Mouse (Mus musculus) hindbrain, embryonic 15.5 days (tissue): ENCODE data around the gene Nacc1. TPM values are rescaled to one million over a fixed set of nuclear protein-coding genes. Genes with fewer than 3 reads are reported as not detected.

Experiments
- ATAC-seq: fragments of 200-750 bp; cut with Nextera tagmentation; 2 replicates; pipeline ENCODE4 v1.8.0; 2017; ENCODE audit warnings: low read depth, moderate number of reproducible peaks, moderate TSS enrichment; ENCODE audit not compliant: low FRiP score
- H3K27ac ChIP-seq: fragments of 300-500 bp; sonication (generic); replicated peaks from 2 replicates; pipeline ENCODE4 v1.5.1; 2015; ENCODE audit warnings: mild to moderate bottlenecking, inconsistent platforms
- H3K27me3 ChIP-seq: fragments of 300-500 bp; sonication (generic); 2 replicates; pipeline ENCODE4 v1.6.1; 2015; ENCODE audit warnings: control low read depth, inconsistent platforms
- H3K36me3 ChIP-seq: fragments of 300-500 bp; sonication (generic); 2 replicates; pipeline ENCODE4 v1.6.1; 2015; ENCODE audit warnings: control low read depth, inconsistent platforms
- H3K4me1 ChIP-seq: fragments of 300-500 bp; sonication (generic); replicated peaks from 2 replicates; pipeline ENCODE4 v1.6.1; 2015; ENCODE audit warnings: control low read depth, inconsistent platforms
- H3K4me2 ChIP-seq: fragments of 300-500 bp; sonication (generic); 2 replicates; pipeline ENCODE4 v1.6.1; 2015; ENCODE audit warnings: moderate library complexity, mild to moderate bottlenecking, inconsistent platforms
- H3K4me3 ChIP-seq: fragments of 300-500 bp; sonication (generic); 2 replicates; pipeline ENCODE4 v1.5.1; 2015; ENCODE audit warnings: mild to moderate bottlenecking, inconsistent platforms
- H3K9ac ChIP-seq: fragments of 300-500 bp; sonication (generic); 2 replicates; pipeline ENCODE4 v1.6.1; 2015; ENCODE audit warnings: inconsistent platforms
- H3K9me3 ChIP-seq: fragments of 300-500 bp; sonication (generic); 2 replicates; pipeline ENCODE4 v1.6.1; 2016; ENCODE audit warnings: control low read depth, inconsistent platforms
- WGBS: fragments of 180-500 bp; shearing (Covaris S2); methylation state at CpG from one replicate; pipeline ENCODE4 v1.1.7; 2015; 5-methylcytosine and 5-hydroxymethylcytosine counted together
- polyA plus RNA-seq: library from polyadenylated mRNA; unstranded; fragments of >200 nt; fragmentation: Nextera tagmentation; extraction: Ambion mirVana; gene quantifications from 2 replicates; pipeline ENCODE4 v1.2.1, GENCODE M21; 2015

Nacc1 gene
- polyA plus RNA-seq, 1 experiment from 2014 or later, result 16.1 TPM

- Histone ChIP-seq H3K9me3 (no peaks in the 10 kb centered on the region), H3K4me2 (no peak overlapping the region), H3K27me3 (peaks cover 14% of the 10 kb centered on the region), H3K27ac (peak overlapping the region; percentile 84), H3K36me3 (no peaks in the 10 kb centered on the region), H3K4me1 (peaks cover 70% of the 10 kb centered on the region), H3K9ac (no peak overlapping the region), H3K4me3 (no peak overlapping the region)
- WGBS, result 26% methylated on average over 3 of the region's 3 CpGs
- 0 out of 2 replicates have a peak, but pooled peaks have one; percentile 17 for ATAC-seq
Observed at GRCm38 (mm10) chr8:84712759-84713120, 25.1 kb upstream of the Nacc1 start.

DNA sequence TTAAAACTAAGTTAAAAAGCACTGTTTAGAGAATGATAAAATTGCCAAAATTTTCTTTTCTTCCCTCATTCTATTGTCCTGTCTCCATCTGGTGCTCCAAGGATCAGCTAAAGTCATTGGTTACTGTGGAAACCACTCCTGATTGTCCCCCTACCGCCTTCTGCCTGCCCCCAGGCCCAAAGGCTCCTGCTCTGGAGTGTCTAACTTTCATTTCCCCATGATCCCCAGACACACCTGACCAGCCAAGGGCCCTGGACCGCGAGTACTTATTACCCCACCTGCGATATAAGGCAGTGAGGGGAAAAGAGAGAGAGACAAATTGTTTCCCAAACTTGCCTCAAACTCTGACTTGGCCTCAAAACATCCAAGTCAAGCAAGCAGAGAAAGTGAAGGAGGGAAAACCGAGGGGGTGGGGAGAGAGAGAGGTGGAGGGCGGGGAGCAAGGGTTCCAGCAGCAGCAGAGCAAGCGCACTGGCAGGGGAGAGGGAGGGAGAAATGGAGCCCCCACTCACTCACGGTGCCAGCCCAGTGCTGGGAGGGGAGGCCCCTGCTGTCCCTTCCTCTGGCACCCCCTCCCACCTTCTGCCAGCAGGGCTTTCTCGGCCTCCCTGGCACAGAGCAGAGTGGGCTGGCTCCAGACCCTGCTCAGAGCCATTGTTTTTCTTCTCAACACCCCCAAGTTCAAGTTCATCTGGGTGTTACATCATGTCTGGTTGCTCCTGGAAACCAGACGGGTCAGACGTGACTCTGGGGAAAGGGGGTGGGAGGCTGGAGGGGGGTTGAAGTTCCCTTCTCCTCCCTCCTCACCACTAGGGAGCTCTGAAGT lies 24.5 kb upstream of the Nacc1 start:
- Histone ChIP-seq H3K36me3 (no peaks in the 10 kb centered on the region), H3K27me3 (peaks cover 14% of the 10 kb centered on the region), H3K4me2 (no peak overlapping the region), H3K4me1 (peaks cover 74% of the 10 kb centered on the region), H3K27ac (peak overlapping the region; percentile 84), H3K4me3 (no peak overlapping the region), H3K9ac (no peak overlapping the region), H3K9me3 (no peaks in the 10 kb centered on the region)
- ATAC-seq, result peak; percentile 83
- WGBS, result 13% methylated on average over 10 of the region's 11 CpGs

GRCm38 (mm10) chr8:84711312-84711711 lies 23.6 kb upstream of the Nacc1 start:
- WGBS, result 41% methylated on average over 3 of the region's 3 CpGs
- Histone ChIP-seq H3K9me3 (no peaks in the 10 kb centered on the region), H3K36me3 (no peaks in the 10 kb centered on the region), H3K27ac (peak overlapping the region; percentile 84), H3K4me1 (peaks cover 77% of the 10 kb centered on the region), H3K27me3 (peaks cover 11% of the 10 kb centered on the region), H3K4me3 (no peak overlapping the region), H3K9ac (no peak overlapping the region), H3K4me2 (no peak overlapping the region)
- no peak for ATAC-seq

GRCm38 (mm10) chr8:84709931-84710330 lies 22.3 kb upstream of the Nacc1 start:
- whole genome bisulfite sequencing, result 78% methylated on average over 1 of the region's 1 CpGs
- Histone ChIP-seq H3K27me3 (peaks cover 16% of the 10 kb centered on the region), H3K9me3 (no peaks in the 10 kb centered on the region)

DNA sequence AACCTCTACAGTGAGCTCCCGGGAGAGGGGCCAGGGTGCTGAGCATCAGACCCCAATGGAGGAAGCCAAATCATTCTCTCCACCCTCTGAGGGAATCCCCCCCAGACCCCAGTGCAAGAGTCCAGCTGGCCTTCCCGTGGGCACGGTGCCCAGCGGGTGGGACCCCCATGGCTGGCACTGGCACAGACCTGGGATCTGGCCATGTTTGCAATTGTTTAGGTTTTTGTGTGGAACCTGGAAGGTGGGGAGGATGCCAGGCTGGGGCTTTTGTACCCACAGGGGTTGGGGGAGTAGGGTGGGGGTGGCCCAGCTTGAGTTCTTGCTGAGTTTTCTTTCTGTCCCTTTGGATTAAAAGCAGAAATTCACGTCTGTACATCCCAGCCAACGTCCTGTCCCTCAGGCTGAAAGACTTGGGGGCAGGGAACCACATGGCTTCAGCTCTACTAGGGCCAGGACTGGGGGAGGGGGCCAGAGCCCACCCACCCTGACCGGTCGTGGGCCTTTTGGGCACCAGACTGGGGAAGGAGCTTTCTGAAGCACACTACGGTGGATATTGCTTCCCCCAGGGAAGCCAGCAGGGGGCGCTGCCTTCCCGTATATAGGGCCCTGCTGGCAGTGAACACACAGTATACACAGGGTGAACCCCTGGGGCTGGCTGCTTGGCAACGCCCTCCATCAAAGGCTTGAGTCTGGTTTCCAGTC lies 21.3 kb upstream of the Nacc1 start:
- H3K36me3 ChIP-seq, result no peaks in the 10 kb centered on the region
- no peak overlapping the region for H3K4me2 ChIP-seq
- no peak overlapping the region for H3K9ac ChIP-seq
- H3K9me3 ChIP-seq, result no peaks in the 10 kb centered on the region
- peak overlapping the region; percentile 84 for H3K27ac ChIP-seq
- peaks cover 21% of the 10 kb centered on the region for H3K27me3 ChIP-seq
- ATAC-seq, result peak; percentile 77
- peaks cover 71% of the 10 kb centered on the region for H3K4me1 ChIP-seq
- no peak overlapping the region for H3K4me3 ChIP-seq
- 6% methylated on average over 12 of the region's 12 CpGs for WGBS

More at GRCm38 (mm10) chr8:84709931-84710330, 22.3 kb upstream of the Nacc1 start:
- no peak for ATAC-seq
- H3K9ac ChIP-seq, result no peak overlapping the region
- H3K36me3 ChIP-seq, result no peaks in the 10 kb centered on the region
- H3K27ac ChIP-seq, result peak overlapping the region; percentile 84
- no peak overlapping the region for H3K4me3 ChIP-seq
- H3K4me2 ChIP-seq, result no peak overlapping the region
- peaks cover 77% of the 10 kb centered on the region for H3K4me1 ChIP-seq

GRCm38 (mm10) chr8:84708071-84708541 lies 20.4 kb upstream of the Nacc1 start:
- Histone ChIP-seq H3K36me3 (no peaks in the 10 kb centered on the region), H3K9me3 (no peaks in the 10 kb centered on the region), H3K27ac (peak overlapping the region; percentile 84), H3K9ac (peak overlapping the region; percentile 28; the same call in 1 of the 2 replicates), H3K4me1 (peaks cover 70% of the 10 kb centered on the region), H3K4me3 (no peak overlapping the region), H3K27me3 (peaks cover 28% of the 10 kb centered on the region), H3K4me2 (peak overlapping the region; percentile 40)
- ATAC-seq, result no peak
- 3% methylated on average over 15 of the region's 15 CpGs for WGBS

DNA sequence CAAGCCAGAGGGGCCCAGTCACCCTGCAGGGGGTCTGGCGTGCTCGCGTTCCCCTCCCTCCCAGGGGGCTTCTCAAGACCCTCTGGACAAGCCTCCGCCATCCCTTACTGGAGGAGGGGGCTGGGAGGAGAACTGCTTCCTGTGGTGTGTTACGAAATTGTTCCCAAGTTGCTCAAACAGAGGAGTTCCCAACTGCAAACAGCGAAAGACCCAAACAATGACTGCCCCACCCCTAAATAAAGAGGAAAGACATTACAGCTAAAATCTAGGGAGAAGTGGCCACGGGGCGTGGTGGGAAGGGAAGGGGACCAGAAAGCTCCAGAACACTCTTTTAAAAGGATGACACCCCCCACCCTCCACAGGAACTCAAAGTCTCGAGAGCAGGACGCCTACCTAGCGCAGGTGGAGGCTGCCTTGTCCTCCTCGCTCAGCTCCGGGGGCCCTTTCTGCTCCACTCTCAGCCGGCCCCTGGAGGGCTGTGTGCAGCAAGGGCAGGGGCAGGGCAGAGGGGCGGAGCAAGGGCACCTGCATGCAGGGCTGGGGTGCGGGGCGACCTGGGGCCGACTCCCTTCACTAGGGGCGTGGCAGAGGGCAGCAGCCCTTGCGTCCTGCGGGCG lies 19.7 kb upstream of the Nacc1 start:
- Histone ChIP-seq H3K9ac (peak overlapping the region; percentile 12; the same call in 1 of the 2 replicates), H3K4me1 (peaks cover 67% of the 10 kb centered on the region), H3K36me3 (no peaks in the 10 kb centered on the region), H3K4me3 (peak overlapping the region; percentile 19; the same call in 1 of the 2 replicates), H3K27ac (peak overlapping the region; percentile 84), H3K9me3 (no peaks in the 10 kb centered on the region), H3K4me2 (peak overlapping the region; percentile 40), H3K27me3 (peaks cover 35% of the 10 kb centered on the region)
- 5% methylated on average over 22 of the region's 22 CpGs for WGBS
- no peak for ATAC-seq

GRCm38 (mm10) chr8:84706610-84707266 lies 19.1 kb upstream of the Nacc1 start:
- ATAC-seq, result no peak
- H3K27me3 ChIP-seq, result peaks cover 41% of the 10 kb centered on the region
- H3K36me3 ChIP-seq, result no peaks in the 10 kb centered on the region
- H3K9me3 ChIP-seq, result no peaks in the 10 kb centered on the region
- peak overlapping the region; percentile 40 for H3K4me2 ChIP-seq
- WGBS, result 4% methylated on average over 45 of the region's 45 CpGs
- H3K4me3 ChIP-seq, result peak overlapping the region; percentile 19
- peak overlapping the region; percentile 84 for H3K27ac ChIP-seq
- peak overlapping the region; percentile 12; the same call in 1 of the 2 replicates for H3K9ac ChIP-seq
- H3K4me1 ChIP-seq, result peaks cover 61% of the 10 kb centered on the region

- peak overlapping the region; percentile 68 for H3K27ac ChIP-seq
- no peaks in the 10 kb centered on the region for H3K36me3 ChIP-seq
- H3K9me3 ChIP-seq, result no peaks in the 10 kb centered on the region
- peak overlapping the region; percentile 51 for H3K4me2 ChIP-seq
- H3K4me1 ChIP-seq, result peaks cover 53% of the 10 kb centered on the region
- H3K4me3 ChIP-seq, result peak overlapping the region; percentile 23
- 4% methylated on average over 12 of the region's 12 CpGs for WGBS
- H3K27me3 ChIP-seq, result peaks cover 46% of the 10 kb centered on the region
- no peak for ATAC-seq
- H3K9ac ChIP-seq, result peak overlapping the region; percentile 25; the same call in 1 of the 2 replicates
Observed at GRCm38 (mm10) chr8:84705960-84706359, 18.3 kb upstream of the Nacc1 start.

DNA sequence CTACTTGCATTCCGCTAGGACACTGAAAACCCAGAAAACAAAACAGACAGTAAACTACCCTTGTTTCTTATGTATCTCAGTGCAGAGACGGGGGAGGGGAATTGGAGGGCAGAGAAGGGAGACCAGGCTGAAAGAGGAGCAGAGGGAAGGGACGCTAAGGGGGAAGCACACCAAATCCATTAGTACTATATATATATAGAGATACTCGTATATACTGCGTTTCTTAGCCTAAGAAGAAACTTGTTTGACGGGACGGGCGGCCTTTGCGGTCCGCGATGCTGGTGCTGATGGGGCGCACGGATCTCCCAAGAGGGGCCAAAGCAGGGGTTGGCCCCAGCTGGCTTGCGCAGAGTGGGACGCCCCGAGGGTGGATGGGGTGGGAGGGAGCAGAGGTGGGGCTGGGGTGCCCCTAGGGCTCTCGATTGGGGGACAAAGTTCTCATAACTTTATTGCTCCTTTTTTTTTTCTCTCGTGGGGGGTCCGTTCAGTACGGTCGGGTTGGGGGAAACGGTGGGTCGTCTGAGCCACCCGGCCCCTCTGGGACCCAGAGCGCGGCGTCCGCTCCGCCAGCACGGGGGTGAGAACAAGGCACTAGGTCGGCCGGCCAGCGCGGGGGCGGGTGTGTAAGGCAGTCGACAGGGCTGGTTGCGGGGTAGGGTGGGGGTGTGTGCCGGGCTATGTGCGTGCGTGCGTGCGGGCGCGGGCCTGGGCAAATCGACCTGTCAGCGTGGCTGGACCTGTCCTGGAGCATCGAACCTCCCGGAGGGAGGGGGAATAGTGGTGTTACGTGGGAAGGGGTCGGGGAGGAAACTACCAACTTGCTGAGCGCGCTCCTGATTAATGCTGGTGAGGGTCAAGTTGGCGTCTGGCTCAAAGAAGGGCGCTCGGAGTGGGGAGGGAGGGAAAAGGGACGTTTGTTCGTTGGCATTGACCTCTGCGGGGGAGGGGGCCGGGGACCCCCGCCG lies 17.5 kb upstream of the Nacc1 start:
- peaks cover 51% of the 10 kb centered on the region for H3K4me1 ChIP-seq
- peak overlapping the region; percentile 51 for H3K4me2 ChIP-seq
- peak overlapping the region; percentile 68 for H3K27ac ChIP-seq
- no peak for ATAC-seq
- peak overlapping the region; percentile 25; the same call in 1 of the 2 replicates for H3K9ac ChIP-seq
- peak overlapping the region; percentile 23 for H3K4me3 ChIP-seq
- WGBS, result 1% methylated on average over 59 of the region's 61 CpGs
- no peaks in the 10 kb centered on the region for H3K36me3 ChIP-seq
- H3K9me3 ChIP-seq, result no peaks in the 10 kb centered on the region
- peaks cover 46% of the 10 kb centered on the region for H3K27me3 ChIP-seq
